Mouse (Mus musculus) lung, postnatal 10 days (tissue): ENCODE measurements around the gene Zfp36l2.
A peak's percentile ranks its signal among the peaks of the same experiment; 100 is the strongest.

Experiments used
- DNase-seq: peaks from one replicate; pipeline ENCODE4 v3.0.0; 2021

Gene Zfp36l2

GRCm38 (mm10) chr17:84150291-84150690 lies 37.5 kb downstream of the Zfp36l2 start:
- no peak for DNase-seq

- no peak for DNase-seq
These were observed 38.2 kb downstream of the Zfp36l2 start for GRCm38 (mm10) chr17:84149566-84149965.

GRCm38 (mm10) chr17:84148499-84149484 lies 39.0 kb downstream of the Zfp36l2 start:
- DNase-seq = peak; percentile 89

- DNase-seq = no peak
These were observed 40.3 kb downstream of the Zfp36l2 start for GRCm38 (mm10) chr17:84147183-84148108.

GRCm38 (mm10) chr17:84146458-84147182 lies 41.1 kb downstream of the Zfp36l2 start:
- no peak for DNase-seq

- peak; percentile 67 for DNase-seq
These were observed 41.9 kb downstream of the Zfp36l2 start for GRCm38 (mm10) chr17:84145826-84146287.

GRCm38 (mm10) chr17:84144762-84145599 lies 42.8 kb downstream of the Zfp36l2 start:
- DNase-seq = no peak

GRCm38 (mm10) chr17:84144130-84144529 lies 43.6 kb downstream of the Zfp36l2 start:
- no peak for DNase-seq

- no peak for DNase-seq
These were observed 44.4 kb downstream of the Zfp36l2 start for GRCm38 (mm10) chr17:84143219-84143844.

- peak; percentile 81 for DNase-seq
These were observed 46.1 kb downstream of the Zfp36l2 start for GRCm38 (mm10) chr17:84141691-84142090.

GRCm38 (mm10) chr17:84140822-84141507 lies 46.8 kb downstream of the Zfp36l2 start:
- peak; percentile 75 for DNase-seq

- no peak for DNase-seq
These were observed 50.2 kb downstream of the Zfp36l2 start for GRCm38 (mm10) chr17:84137393-84138171.

- no peak for DNase-seq
These were observed 50.9 kb downstream of the Zfp36l2 start for GRCm38 (mm10) chr17:84136669-84137392.

- DNase-seq = no peak
These were observed 51.5 kb downstream of the Zfp36l2 start for GRCm38 (mm10) chr17:84136217-84136616.

GRCm38 (mm10) chr17:84135243-84135642 lies 52.5 kb downstream of the Zfp36l2 start:
- no peak for DNase-seq
